Mouse (Mus musculus): ENCODE results near the gene Ephb1. TPM values are rescaled to one million over a fixed set of nuclear protein-coding genes. Genes with fewer than 3 reads are reported as not detected.

Ephb1 gene
- polyA plus RNA-seq, 1 experiment from 2014 or later = 1.0 TPM

DNA sequence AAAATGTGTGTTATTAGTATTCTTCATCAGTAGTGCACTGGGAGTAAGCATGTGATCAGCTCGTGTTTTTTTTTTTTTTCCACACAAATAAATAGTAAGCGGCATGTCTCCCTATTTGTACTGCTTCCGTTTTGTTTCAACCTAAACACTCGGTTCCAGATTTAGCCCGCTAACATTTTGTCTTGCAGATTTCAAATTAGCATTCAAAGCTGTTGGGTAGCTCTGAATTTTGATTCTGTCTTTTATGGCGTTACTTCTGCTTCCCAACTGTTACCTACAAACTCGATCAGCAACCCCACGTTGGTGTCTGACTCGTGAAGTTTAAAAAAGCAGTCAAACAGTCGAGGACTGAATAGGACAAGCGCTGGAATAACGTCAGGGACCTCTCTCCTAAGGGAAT, 363.7 kb downstream of the Ephb1 start:
- 85% methylated on average over 12 of the region's 12 CpGs for WGBS
- no peak for ATAC-seq (ENCODE audit: low FRiP score, low TSS enrichment)
- TF ChIP-seq EP300 (optimal IDR thresholded peaks at IDR 0.05) = no peak
- no peak for TF ChIP-seq CTCF (IDR thresholded peaks at IDR 0.05; ENCODE audit: low read depth)
- Histone ChIP-seq H3K27me3 (ENCODE audit: control insufficient read depth, insufficient read depth, low read length) (no peaks in the 10 kb centered on the region), H3K9me3 (ENCODE audit: control insufficient read depth, low read length) (no peaks in the 10 kb centered on the region), H3K4me1 (replicated peaks; ENCODE audit: control insufficient read depth, insufficient read depth) (no peaks in the 10 kb centered on the region), H3K4me2 (replicated peaks; ENCODE audit: low read depth) (no peak overlapping the region), H3K4me3 (ENCODE audit: low read depth, low read length) (no peak overlapping the region), H3K27ac (replicated peaks) (no peak overlapping the region), H3K36me3 (ENCODE audit: control insufficient read depth, insufficient read depth, low read length) (no peaks in the 10 kb centered on the region), H3K9ac (ENCODE audit: low read length) (no peak overlapping the region)
- DNase-seq (ENCODE audit: low spot score) = no peak

DNA sequence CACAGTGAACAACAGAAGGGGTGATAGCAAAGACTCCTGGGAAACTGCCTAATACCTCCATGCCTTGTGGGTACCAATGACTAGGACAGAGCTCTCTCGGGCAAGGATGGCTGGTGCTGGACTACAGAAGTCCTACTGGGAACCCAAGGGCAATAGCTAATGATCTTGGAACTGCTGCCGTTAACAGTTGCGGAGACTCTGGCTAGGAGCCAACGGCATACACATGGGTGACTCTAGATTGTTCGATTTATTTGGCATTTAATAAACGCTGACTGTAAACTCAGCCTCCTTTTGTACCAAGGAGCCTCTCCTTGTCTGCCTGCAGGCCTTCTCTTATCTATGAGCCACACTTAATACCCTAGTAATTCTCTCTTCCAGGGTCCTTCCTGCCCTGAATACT, 364.5 kb downstream of the Ephb1 start:
- H3K4me2 ChIP-seq (replicated peaks; ENCODE audit: low read depth) = no peak overlapping the region
- WGBS = 68% methylated on average over 6 of the region's 6 CpGs
- no peak for ATAC-seq (ENCODE audit: low FRiP score, low TSS enrichment)
- no peak overlapping the region for H3K9ac ChIP-seq (ENCODE audit: low read length)
- H3K27me3 ChIP-seq (ENCODE audit: control insufficient read depth, insufficient read depth, low read length) = no peaks in the 10 kb centered on the region
- H3K36me3 ChIP-seq (ENCODE audit: control insufficient read depth, insufficient read depth, low read length) = no peaks in the 10 kb centered on the region
- H3K4me3 ChIP-seq (ENCODE audit: low read depth, low read length) = no peak overlapping the region
- H3K4me1 ChIP-seq (replicated peaks; ENCODE audit: control insufficient read depth, insufficient read depth) = no peaks in the 10 kb centered on the region
- no peak overlapping the region for H3K27ac ChIP-seq (replicated peaks)
- DNase-seq (ENCODE audit: low spot score) = no peak
- no peaks in the 10 kb centered on the region for H3K9me3 ChIP-seq (ENCODE audit: control insufficient read depth, low read length)
- no peak for TF ChIP-seq CTCF (IDR thresholded peaks at IDR 0.05; ENCODE audit: low read depth)
- no peak for TF ChIP-seq EP300 (optimal IDR thresholded peaks at IDR 0.05)

DNA sequence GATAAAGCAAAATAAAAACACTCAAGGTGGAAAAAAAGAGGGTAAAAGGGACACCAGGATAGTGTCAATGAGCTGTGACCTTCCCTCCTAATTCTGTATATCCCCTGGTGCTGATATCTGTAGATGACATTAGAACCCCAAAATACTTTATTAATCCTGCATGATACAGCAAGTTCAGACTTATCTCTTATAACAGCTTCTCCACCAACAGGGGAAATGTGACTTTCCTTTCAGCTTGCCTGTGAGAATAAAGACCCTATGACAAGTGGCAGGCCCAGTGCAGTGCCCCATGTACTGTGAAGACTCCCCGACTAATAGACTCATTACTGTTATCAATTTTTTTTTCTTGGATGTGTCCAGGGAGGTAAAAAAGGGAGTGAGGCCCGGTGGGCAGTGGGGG, 367.6 kb downstream of the Ephb1 start:
- TF ChIP-seq CTCF (IDR thresholded peaks at IDR 0.05; ENCODE audit: low read depth) (no peak), EP300 (optimal IDR thresholded peaks at IDR 0.05) (no peak)
- H3K4me1 ChIP-seq (replicated peaks; ENCODE audit: control insufficient read depth, insufficient read depth) = no peaks in the 10 kb centered on the region
- H3K27me3 ChIP-seq (ENCODE audit: control insufficient read depth, insufficient read depth, low read length) = no peaks in the 10 kb centered on the region
- H3K4me2 ChIP-seq (replicated peaks; ENCODE audit: low read depth) = no peak overlapping the region
- no peak overlapping the region for H3K4me3 ChIP-seq (ENCODE audit: low read depth, low read length)
- no peaks in the 10 kb centered on the region for H3K36me3 ChIP-seq (ENCODE audit: control insufficient read depth, insufficient read depth, low read length)
- H3K9ac ChIP-seq (ENCODE audit: low read length) = no peak overlapping the region
- ATAC-seq (ENCODE audit: low FRiP score, low TSS enrichment) (no peak), DNase-seq (ENCODE audit: low spot score) (no peak)
- no peaks in the 10 kb centered on the region for H3K9me3 ChIP-seq (ENCODE audit: control insufficient read depth, low read length)
- no peak overlapping the region for H3K27ac ChIP-seq (replicated peaks)
- 77% methylated on average over 2 of the region's 2 CpGs for WGBS

DNA sequence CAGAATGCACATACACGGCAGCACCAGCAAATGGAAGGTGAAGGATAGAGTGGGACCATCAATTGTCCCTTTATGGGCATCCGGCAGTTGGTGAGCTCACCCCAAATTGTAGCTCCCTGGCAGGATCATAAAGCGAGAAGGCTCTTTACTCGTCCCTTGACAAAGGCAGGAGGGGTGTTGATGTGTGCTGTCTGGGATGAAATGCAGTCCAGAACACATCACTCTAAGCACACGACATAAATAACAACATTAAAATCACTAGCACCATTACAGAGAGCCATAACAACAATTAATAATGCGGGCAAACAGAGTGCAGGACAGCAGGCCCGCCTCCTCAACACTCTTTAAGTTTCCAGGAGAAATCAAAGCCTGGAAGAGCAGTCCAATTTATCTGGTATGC, 372.1 kb downstream of the Ephb1 start:
- Histone ChIP-seq H3K9me3 (ENCODE audit: control insufficient read depth, low read length) (no peaks in the 10 kb centered on the region), H3K27me3 (ENCODE audit: control insufficient read depth, insufficient read depth, low read length) (no peaks in the 10 kb centered on the region), H3K9ac (ENCODE audit: low read length) (no peak overlapping the region), H3K36me3 (ENCODE audit: control insufficient read depth, insufficient read depth, low read length) (no peaks in the 10 kb centered on the region), H3K27ac (replicated peaks) (no peak overlapping the region), H3K4me1 (replicated peaks; ENCODE audit: control insufficient read depth, insufficient read depth) (no peaks in the 10 kb centered on the region), H3K4me2 (replicated peaks; ENCODE audit: low read depth) (no peak overlapping the region), H3K4me3 (ENCODE audit: low read depth, low read length) (no peak overlapping the region)
- WGBS = 81% methylated on average over 7 of the region's 7 CpGs
- TF ChIP-seq CTCF (IDR thresholded peaks at IDR 0.05; ENCODE audit: low read depth) (no peak), EP300 (optimal IDR thresholded peaks at IDR 0.05) (no peak)
- no peak for ATAC-seq (ENCODE audit: low FRiP score, low TSS enrichment)
- DNase-seq (ENCODE audit: low spot score) = no peak

DNA sequence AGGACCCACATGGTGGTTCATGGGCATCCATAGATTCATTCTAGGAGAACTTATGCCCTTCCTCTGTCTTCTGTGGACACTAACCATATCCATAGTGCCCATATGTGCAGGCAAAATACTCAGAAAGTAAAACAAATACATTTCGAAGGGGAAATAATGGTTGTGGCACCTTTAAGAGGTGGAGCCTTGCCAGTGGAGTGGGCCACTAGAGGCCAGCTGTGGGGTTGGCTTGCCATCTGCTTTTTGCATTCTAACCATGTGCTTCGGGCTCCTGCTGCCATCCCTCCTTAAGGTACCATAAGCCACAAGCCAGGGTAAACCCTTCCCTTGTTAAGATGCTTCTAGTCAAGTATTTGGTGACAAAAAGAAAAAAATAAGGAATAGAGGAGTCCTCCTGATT, 373.3 kb downstream of the Ephb1 start:
- no peaks in the 10 kb centered on the region for H3K27me3 ChIP-seq (ENCODE audit: control insufficient read depth, insufficient read depth, low read length)
- H3K4me3 ChIP-seq (ENCODE audit: low read depth, low read length) = no peak overlapping the region
- H3K4me1 ChIP-seq (replicated peaks; ENCODE audit: control insufficient read depth, insufficient read depth) = no peaks in the 10 kb centered on the region
- no peaks in the 10 kb centered on the region for H3K36me3 ChIP-seq (ENCODE audit: control insufficient read depth, insufficient read depth, low read length)
- no peak for ATAC-seq (ENCODE audit: low FRiP score, low TSS enrichment)
- H3K27ac ChIP-seq (replicated peaks) = no peak overlapping the region
- WGBS = 82% methylated on average over 2 of the region's 2 CpGs
- no peak overlapping the region for H3K4me2 ChIP-seq (replicated peaks; ENCODE audit: low read depth)
- no peaks in the 10 kb centered on the region for H3K9me3 ChIP-seq (ENCODE audit: control insufficient read depth, low read length)
- TF ChIP-seq EP300 (optimal IDR thresholded peaks at IDR 0.05) = no peak
- no peak for TF ChIP-seq CTCF (IDR thresholded peaks at IDR 0.05; ENCODE audit: low read depth)
- DNase-seq (ENCODE audit: low spot score) = no peak
- H3K9ac ChIP-seq (ENCODE audit: low read length) = no peak overlapping the region

DNA sequence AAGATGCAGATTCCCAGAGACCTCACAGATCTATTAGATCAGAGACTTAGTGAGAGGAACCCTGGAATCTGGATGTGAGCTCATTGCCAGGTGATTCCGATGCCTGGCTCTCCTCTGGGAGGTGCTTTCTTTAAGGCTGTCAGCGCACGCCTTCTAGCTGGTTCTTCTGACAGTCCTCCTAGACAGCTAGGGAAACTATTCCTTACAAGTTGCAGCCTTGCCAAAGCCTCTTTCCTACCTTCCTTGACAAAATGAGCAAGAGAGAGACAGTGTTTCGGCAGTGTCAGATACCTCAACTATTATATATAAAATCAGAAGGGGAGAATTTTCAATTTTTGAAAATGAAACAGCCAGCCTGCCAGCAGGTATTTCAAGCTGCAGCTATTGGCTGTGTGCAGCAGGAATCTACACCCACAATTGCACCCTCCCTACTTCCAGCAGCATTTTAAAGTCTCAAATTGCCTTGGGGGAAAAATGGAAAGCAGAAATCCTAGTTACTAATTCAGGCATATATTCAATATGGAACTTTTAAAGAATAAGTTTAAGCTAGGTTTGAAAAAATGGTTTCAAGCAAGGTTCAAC, 377.5 kb downstream of the Ephb1 start:
- TF ChIP-seq CTCF (IDR thresholded peaks at IDR 0.05; ENCODE audit: low read depth) = no peak
- no peak for TF ChIP-seq EP300 (optimal IDR thresholded peaks at IDR 0.05)
- Histone ChIP-seq H3K4me1 (replicated peaks; ENCODE audit: control insufficient read depth, insufficient read depth) (no peaks in the 10 kb centered on the region), H3K27ac (replicated peaks) (no peak overlapping the region), H3K4me3 (ENCODE audit: low read depth, low read length) (no peak overlapping the region), H3K36me3 (ENCODE audit: control insufficient read depth, insufficient read depth, low read length) (no peaks in the 10 kb centered on the region), H3K9me3 (ENCODE audit: control insufficient read depth, low read length) (no peaks in the 10 kb centered on the region), H3K9ac (ENCODE audit: low read length) (no peak overlapping the region), H3K4me2 (replicated peaks; ENCODE audit: low read depth) (no peak overlapping the region), H3K27me3 (ENCODE audit: control insufficient read depth, insufficient read depth, low read length) (no peaks in the 10 kb centered on the region)
- ATAC-seq (ENCODE audit: low FRiP score, low TSS enrichment) (no peak), DNase-seq (ENCODE audit: low spot score) (no peak)
- 88% methylated on average over 4 of the region's 4 CpGs for whole genome bisulfite sequencing
